Mouse (Mus musculus) ovary, postnatal 14 days (tissue): ENCODE results near the gene Aqp12.
A peak's percentile ranks its signal among the peaks of the same experiment; 100 is the strongest.
"Not testable (repeated sequence)": the region's sequence is repeated elsewhere in the genome, so short reads cannot be mapped to it uniquely, and the experiment has no call there.

Source experiments
- DNase-seq: peaks from one replicate; pipeline ENCODE4 v3.0.0; 2022; ENCODE audit warnings: low spot score

Aqp12 gene

GRCm38 (mm10) chr1:93006061-93006460 is at the start of gene Aqp12:
Gene Aqp12, plus strand, starts transcription at chr1:93006334.
- DNase-seq, result no peak

- DNase-seq, result peak; percentile 73
These were observed 49.4 kb upstream of the Aqp12 start for GRCm38 (mm10) chr1:92956571-92957335.

- DNase-seq, result no peak
These were observed 47.1 kb upstream of the Aqp12 start for GRCm38 (mm10) chr1:92958999-92959398.

GRCm38 (mm10) chr1:92970791-92971190 is 35.3 kb upstream of the Aqp12 start:
- DNase-seq, result not testable (repeated sequence)

GRCm38 (mm10) chr1:92971879-92972795 is 34.0 kb upstream of the Aqp12 start:
- DNase-seq, result no peak

DNA sequence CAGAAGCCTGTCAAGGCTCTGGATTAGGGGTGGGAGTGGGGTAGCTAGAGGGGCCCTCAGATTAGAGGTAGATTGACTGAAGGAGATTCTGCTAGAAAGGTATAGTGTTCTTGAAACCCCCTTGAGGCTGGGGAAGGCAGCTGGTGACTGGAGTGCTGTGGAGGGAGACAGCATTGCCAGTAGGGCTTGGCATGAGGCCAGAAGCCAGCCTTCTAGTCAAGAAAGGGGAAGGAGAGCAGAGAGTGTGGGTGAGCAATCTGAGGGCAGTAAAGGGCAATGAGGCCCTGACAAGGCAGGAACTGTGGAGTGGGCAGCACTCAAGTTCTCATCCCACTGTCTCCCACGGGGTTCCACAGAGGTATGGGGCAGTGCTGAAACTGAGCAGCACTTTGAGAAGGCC is 33.3 kb upstream of the Aqp12 start:
- DNase-seq, result no peak

GRCm38 (mm10) chr1:92976141-92976566 is 30.0 kb upstream of the Aqp12 start:
- no peak for DNase-seq

- no peak for DNase-seq
These were observed 27.5 kb upstream of the Aqp12 start for GRCm38 (mm10) chr1:92978645-92979044.

DNA sequence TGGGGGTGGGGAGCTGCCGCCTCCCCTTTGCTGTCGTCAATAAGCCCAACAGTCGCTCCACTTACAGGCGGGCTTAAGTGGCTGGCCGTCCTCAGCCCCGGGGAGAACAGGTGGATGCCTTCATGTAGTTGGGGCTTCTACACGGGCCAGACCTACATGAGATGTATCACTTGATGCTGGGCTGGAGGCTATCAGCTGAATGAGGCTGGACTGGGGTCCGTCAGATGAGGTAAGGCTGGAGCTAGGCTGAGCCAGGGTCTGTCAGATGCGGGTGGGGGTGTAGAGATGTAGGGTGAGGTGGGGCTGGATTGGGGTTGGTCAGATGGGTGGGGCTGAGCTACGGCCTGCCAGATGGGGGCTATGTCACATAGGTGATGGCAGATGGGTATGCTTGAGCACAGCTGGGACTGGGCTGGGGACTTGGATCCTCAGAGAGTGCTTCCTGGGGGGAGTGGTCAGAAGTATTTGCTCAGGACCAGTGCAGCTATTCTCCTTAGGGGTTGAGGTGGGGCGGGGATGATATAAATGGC is 27.0 kb upstream of the Aqp12 start:
- DNase-seq, result no peak

GRCm38 (mm10) chr1:92981056-92981845 is 24.9 kb upstream of the Aqp12 start:
- DNase-seq, result no peak

DNA sequence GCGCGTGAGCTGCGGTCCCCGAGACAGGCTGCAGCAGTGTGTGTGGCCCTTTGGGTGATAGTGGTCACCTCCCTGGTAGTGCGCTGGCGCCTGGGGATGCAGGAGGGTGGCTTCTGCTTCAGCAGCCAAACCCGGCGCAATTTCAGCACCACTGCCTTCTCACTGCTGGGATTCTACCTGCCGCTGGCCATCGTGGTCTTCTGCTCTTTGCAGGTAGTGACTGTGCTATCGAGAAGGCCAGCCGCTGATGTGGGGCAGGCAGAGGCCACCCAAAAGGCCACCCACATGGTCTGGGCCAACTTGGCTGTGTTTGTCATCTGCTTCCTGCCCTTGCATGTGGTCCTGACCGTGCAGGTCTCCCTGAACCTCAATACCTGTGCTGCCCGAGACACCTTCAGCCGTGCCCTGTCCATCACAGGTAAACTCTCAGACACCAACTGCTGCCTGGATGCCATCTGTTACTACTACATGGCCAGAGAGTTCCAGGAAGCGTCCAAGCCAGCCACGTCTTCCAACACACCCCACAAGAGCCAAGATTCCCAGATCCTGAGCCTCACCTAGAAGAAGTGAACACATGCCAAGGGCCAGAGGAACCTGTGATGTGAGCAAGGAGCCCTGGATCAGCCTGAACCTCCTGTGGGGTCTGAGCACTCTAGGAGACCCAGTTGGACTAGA is 23.1 kb upstream of the Aqp12 start:
- DNase-seq, result no peak

GRCm38 (mm10) chr1:92984999-92985398 is 21.1 kb upstream of the Aqp12 start:
- DNase-seq, result no peak

DNA sequence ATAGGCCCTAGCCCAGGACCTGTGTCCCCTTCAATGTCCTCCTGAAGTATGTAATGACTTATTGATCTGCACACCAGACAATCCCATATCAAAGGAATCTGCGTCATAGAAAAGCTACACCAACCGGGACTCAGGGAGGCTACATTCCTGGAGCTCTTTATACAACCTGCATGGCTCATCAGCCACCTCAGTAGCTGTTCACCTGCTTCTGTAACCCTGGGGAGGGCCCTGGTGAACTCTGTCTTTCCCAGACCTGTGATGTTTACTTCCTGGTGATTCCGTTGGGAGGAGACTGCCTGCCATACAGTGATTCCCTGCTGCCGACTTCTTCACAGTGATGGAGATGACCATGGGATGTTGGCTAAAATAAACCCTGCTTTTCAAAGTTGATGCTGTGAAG is 17.2 kb upstream of the Aqp12 start:
- DNase-seq, result no peak

DNA sequence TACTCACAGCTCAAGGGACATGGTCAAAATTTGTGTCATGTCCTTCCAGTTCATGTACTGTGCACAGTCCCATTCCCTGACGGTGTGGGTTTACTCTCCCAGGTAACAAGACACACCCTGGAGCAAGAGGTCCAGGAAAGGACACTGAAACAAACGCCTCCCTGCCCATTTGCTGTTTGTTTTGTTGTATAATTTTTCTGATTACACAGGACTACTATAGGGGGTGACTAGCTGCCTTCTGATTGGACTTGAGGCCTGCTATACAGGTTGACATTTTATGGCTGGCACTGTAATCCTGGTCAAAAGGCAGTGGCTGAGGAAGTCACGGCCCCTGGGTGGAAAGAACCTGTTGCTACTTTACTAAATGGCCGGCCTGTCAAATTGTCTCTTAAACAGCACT is 16.2 kb upstream of the Aqp12 start:
- no peak for DNase-seq

GRCm38 (mm10) chr1:92992214-92992855 is 13.8 kb upstream of the Aqp12 start:
- no peak for DNase-seq

GRCm38 (mm10) chr1:92992880-92993279 is 13.3 kb upstream of the Aqp12 start:
- DNase-seq, result no peak

GRCm38 (mm10) chr1:93009196-93009595 is 3.1 kb downstream of the Aqp12 start:
- peak; percentile 31 for DNase-seq

- no peak for DNase-seq
These were observed 4.6 kb downstream of the Aqp12 start for GRCm38 (mm10) chr1:93010731-93011130.

DNA sequence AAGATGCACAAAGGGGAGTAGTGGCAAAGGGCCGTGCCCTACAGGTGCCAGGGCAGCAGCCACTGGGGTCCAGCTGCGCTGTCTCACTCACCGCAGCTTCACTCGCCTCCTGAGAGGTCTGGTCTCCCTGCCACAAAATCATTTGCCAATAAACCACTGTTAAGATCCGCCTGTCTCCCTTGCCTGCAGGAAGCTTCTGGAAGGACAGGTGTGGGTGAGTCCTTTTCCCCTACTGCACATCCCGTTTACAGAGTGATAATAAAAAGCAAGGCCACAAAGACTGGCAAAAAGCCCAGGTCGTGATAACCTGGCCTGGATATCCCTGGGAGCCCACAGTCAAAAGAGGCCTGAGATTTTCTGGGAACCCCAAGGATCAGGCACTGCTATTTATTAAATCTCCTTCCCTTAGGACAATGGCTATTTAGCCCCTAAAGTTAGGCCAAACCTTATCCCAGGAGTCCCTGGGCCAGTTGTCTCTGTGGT is 6.0 kb downstream of the Aqp12 start:
- DNase-seq, result no peak

GRCm38 (mm10) chr1:93013367-93013766 is 7.2 kb downstream of the Aqp12 start:
- DNase-seq, result no peak

DNA sequence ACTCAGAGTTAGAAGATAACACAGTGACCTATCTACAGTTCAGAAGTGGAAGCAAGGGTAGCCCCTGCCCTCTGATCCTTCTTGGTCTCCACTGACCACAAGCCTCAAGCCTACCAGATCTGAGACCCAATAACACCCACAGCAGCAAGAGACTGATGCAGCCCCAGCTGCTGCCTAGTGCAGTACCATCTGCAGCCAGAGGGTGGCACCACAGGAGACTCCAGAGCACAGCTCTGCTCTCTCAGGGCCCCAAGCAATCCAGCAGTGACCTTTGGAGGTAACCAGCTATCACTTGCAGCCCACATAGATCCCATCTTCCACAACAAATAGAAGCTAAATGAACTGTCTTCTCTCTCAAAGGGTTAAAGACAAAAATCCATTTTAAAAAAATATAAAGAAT is 8.3 kb downstream of the Aqp12 start:
- DNase-seq, result peak; percentile 77
